Mouse (Mus musculus) MEL (cell line): ENCODE results near the gene Urgcp. TPM values are rescaled to one million over a fixed set of nuclear protein-coding genes. Genes with fewer than 3 reads are reported as not detected.

Source experiments
- CHD2 ChIP-seq: IDR thresholded peaks from 2 replicates; pipeline ENCODE4 v1.6.1; 2011; ENCODE audit warnings: low read length, improper control_type of control experiment
- E2F4 ChIP-seq: IDR thresholded peaks from 2 replicates; pipeline ENCODE4 v1.6.1; 2011; ENCODE audit warnings: low read depth, low read length, improper control_type of control experiment, borderline replicate concordance
- ELF1 ChIP-seq: IDR thresholded peaks from 2 replicates; pipeline ENCODE4 v1.6.1; 2014; ENCODE audit warnings: low read depth, mild to moderate bottlenecking, inconsistent platforms, low read length, improper control_type of control experiment, moderate library complexity
- EP300 ChIP-seq, 2 experiments: IDR thresholded peaks; 2 replicates each; pipeline ENCODE4 v1.6.1; 2011; ENCODE audit warnings: improper control_type of control experiment in 2 of 2, low read length in 2 of 2, low read depth in 1 of 2, mild to moderate bottlenecking in 1 of 2
- ETS1 ChIP-seq: IDR thresholded peaks from 2 replicates; pipeline ENCODE4 v1.6.1; 2012; ENCODE audit warnings: low read depth, mild to moderate bottlenecking, inconsistent platforms, low read length, improper control_type of control experiment, moderate library complexity
- GABPA ChIP-seq: IDR thresholded peaks from 2 replicates; pipeline ENCODE4 v1.6.1; 2012; ENCODE audit warnings: low read depth, mild to moderate bottlenecking, inconsistent platforms, low read length, improper control_type of control experiment, moderate library complexity
- GATA1 ChIP-seq: IDR thresholded peaks from 2 replicates; pipeline ENCODE4 v1.6.1; 2011; ENCODE audit warnings: low read depth, low read length, improper control_type of control experiment
- JUND ChIP-seq: IDR thresholded peaks from 2 replicates; pipeline ENCODE4 v1.6.1; 2011; ENCODE audit warnings: low read depth, mild to moderate bottlenecking, improper control_type of control experiment, low read length
- MAFK ChIP-seq: IDR thresholded peaks from 2 replicates; pipeline ENCODE4 v1.6.1; 2011; ENCODE audit warnings: low read depth, mild to moderate bottlenecking, low read length, improper control_type of control experiment, borderline replicate concordance
- MAX ChIP-seq: IDR thresholded peaks from 2 replicates; pipeline ENCODE4 v1.6.1; 2011; ENCODE audit warnings: low read length, improper control_type of control experiment
- MAZ ChIP-seq: IDR thresholded peaks from 2 replicates; pipeline ENCODE4 v1.6.1; 2012; ENCODE audit warnings: low read depth, mild to moderate bottlenecking, inconsistent platforms, low read length, improper control_type of control experiment
- MEF2A ChIP-seq: IDR thresholded peaks from 2 replicates; pipeline ENCODE4 v1.6.1; 2014; ENCODE audit warnings: low read depth, mild to moderate bottlenecking, inconsistent platforms, low read length, improper control_type of control experiment; ENCODE audit not compliant: poor library complexity, insufficient replicate concordance, severe bottlenecking; ENCODE audit errors: extremely low read depth
- MXI1 ChIP-seq: IDR thresholded peaks from 2 replicates; pipeline ENCODE4 v1.6.1; 2011; ENCODE audit warnings: mild to moderate bottlenecking, low read depth, low read length, improper control_type of control experiment
- MYC ChIP-seq: IDR thresholded peaks from 2 replicates; pipeline ENCODE4 v1.6.1; 2011; ENCODE audit warnings: low read depth, mild to moderate bottlenecking, low read length, improper control_type of control experiment, moderate library complexity
- POLR2A ChIP-seq, 2 experiments: IDR thresholded peaks; 2 replicates each; pipeline ENCODE4 v1.6.1; 2011 to 2012; ENCODE audit warnings: low read length in 2 of 2, mild to moderate bottlenecking in 2 of 2, control low read depth in 1 of 2, improper control_type of control experiment in 1 of 2, low read depth in 1 of 2, moderate library complexity in 1 of 2; ENCODE audit not compliant: control insufficient read depth in 1 of 2, insufficient read depth in 1 of 2, poor library complexity in 1 of 2
- POLR2AphosphoS2 ChIP-seq: IDR thresholded peaks from 2 replicates; pipeline ENCODE4 v1.6.1; 2011; ENCODE audit warnings: low read length, improper control_type of control experiment
- SIN3A ChIP-seq: IDR thresholded peaks from 2 replicates; pipeline ENCODE4 v1.6.1; 2012; ENCODE audit warnings: low read length, improper control_type of control experiment, inconsistent platforms
- SMC3 ChIP-seq: IDR thresholded peaks from 2 replicates; pipeline ENCODE4 v1.6.1; 2011; ENCODE audit warnings: low read depth, low read length, improper control_type of control experiment
- UBTF ChIP-seq: IDR thresholded peaks from 2 replicates; pipeline ENCODE4 v1.6.1; 2012; ENCODE audit warnings: low read depth, mild to moderate bottlenecking, inconsistent platforms, low read length, improper control_type of control experiment, moderate library complexity, borderline replicate concordance; ENCODE audit not compliant: insufficient read depth
- USF1 ChIP-seq: IDR thresholded peaks from 2 replicates; pipeline ENCODE4 v1.6.1; 2014; ENCODE audit warnings: low read depth, mild to moderate bottlenecking, inconsistent platforms, low read length, improper control_type of control experiment, moderate library complexity
- USF2 ChIP-seq, 2 experiments: IDR thresholded peaks; 2 replicates each; pipeline ENCODE4 v1.6.1; 2011 to 2012; ENCODE audit warnings: improper control_type of control experiment in 2 of 2, low read length in 2 of 2, borderline replicate concordance in 1 of 2, inconsistent platforms in 1 of 2, low read depth in 1 of 2, mild to moderate bottlenecking in 1 of 2; ENCODE audit not compliant: insufficient read depth in 1 of 2
- ZNF384 ChIP-seq: IDR thresholded peaks from 2 replicates; pipeline ENCODE4 v1.6.1; 2012; ENCODE audit warnings: low read depth, mild to moderate bottlenecking, inconsistent platforms, low read length, improper control_type of control experiment
- polyA plus RNA-seq, 2 experiments: library from polyadenylated mRNA; stranded (reverse) in 1 of 2; unstranded in 1 of 2; fragments of >175 nt in 1 of 2; fragments of >200 nt in 1 of 2; gene quantifications; 2 replicates each; pipeline versions ENCODE4 v1.2.1 to v1.2.4; 2012; ENCODE audit warnings: low replicate concordance in 2 of 2, low read depth in 1 of 2; ENCODE audit not compliant: insufficient read length in 2 of 2, insufficient read depth in 1 of 2, missing spikeins in 1 of 2
- total RNA-seq: library from RNA; depleted of rRNA; stranded (reverse); fragments of 300-350 nt; gene quantifications from 2 replicates; pipeline ENCODE4 v1.2.3, GENCODE M21; 2012

Gene Urgcp
- total and polyA plus RNA-seq, 3 experiments: 19.5 to 34.9 (median 29.2) TPM

DNA sequence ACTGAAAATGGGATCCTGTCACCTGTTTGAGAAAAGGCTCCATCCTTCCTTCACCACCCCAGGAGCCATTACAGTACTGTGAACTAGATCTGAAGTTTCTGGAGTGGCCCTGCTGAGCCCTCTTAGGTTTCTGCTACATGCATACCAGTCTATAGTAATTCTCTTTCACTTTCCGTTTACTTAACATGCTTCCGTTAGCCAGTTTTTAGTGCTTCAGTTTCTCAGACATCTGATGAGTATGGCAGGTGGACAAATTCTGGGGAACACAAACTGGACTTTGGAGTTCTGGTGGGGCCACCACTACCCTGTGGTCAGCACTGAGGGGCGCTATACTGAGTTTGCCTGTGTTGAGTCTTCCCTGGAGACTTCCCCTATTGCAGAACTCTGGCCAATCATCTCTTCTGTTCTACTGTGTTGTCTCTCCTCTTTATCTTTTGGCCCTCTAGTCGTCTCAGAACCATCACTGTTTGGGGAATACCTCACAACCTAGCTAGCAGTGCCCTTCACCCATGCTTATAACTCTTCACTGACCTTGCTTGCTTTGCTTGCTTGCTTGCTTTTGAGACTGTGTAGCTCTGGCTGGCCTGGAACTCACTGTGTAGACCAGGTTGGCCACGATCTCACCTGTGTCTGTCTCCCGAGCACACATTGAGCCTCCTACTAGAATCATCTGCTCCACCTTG, 27.0 kb upstream of the Urgcp start (continued):
- TF ChIP-seq SIN3A (peak; percentile 94), ELF1 (peak; percentile 60; the same call in 1 of the 2 replicates), MAZ (no peak), USF2 (IDR thresholded peaks at IDR 0.05; ENCODE audit: borderline replicate concordance in 1 of 2, insufficient read depth in 1 of 2, low read depth in 1 of 2, low read length in 2 of 2) (no peak), EP300 (IDR thresholded peaks at IDR 0.05; ENCODE audit: low read depth in 1 of 2, low read length in 2 of 2) (no peak), MXI1 (peak; percentile 78), JUND (no peak), CHD2 (no peak), ZNF384 (no peak), MYC (0 out of 2 replicates have a peak, but pooled peaks have one; percentile 51), UBTF (no peak), USF1 (no peak), GATA1 (peak; percentile 80), E2F4 (no peak), SMC3 (peak; percentile 58), POLR2A (IDR thresholded peaks at IDR 0.05; ENCODE audit: control insufficient read depth in 1 of 2, insufficient read depth in 1 of 2, low read depth in 1 of 2, low read length in 2 of 2, poor library complexity in 1 of 2) (peak in 1 of 2 experiments; percentile 36; a peak in 1 of 4 replicates), ETS1 (no peak), POLR2AphosphoS2 (peak; percentile 30; the same call in 1 of the 2 replicates), MAFK (no peak), MAX (no peak), MEF2A (no peak), GABPA (no peak)
- TF ChIP-seq, all 39 proteins: peak for 12
